Mouse (Mus musculus): ENCODE data around the gene Slc47a1.
"Not testable (repeated sequence)": the region's sequence is repeated elsewhere in the genome, so short reads cannot be mapped to it uniquely, and the experiment has no call there.

The Slc47a1 gene

DNA sequence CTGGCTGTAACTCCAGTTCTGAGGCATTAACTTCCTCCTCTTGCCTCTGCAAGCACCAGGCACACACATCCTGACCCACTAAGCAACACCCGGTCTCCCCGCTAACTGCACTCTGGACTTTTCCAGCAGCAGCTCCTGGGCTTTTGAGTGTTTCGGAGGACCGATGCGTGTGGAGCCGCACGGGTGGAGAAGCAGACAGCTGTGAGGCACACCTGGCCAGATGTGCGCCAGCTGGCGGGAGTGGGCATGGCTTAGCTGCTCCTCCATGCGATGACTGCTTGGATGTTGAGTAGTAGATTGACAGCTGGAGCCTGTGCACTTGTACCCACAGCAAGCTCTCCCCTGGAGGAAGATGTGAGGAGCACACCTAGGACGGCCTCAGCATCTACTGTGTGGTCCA is 33.1 kb upstream of the Slc47a1 start:
- Histone ChIP-seq H3K9me3 (ENCODE audit: low read length) (peaks cover 9% of the 10 kb centered on the region), H3K36me3 (ENCODE audit: insufficient read depth, low read length) (no peaks in the 10 kb centered on the region), H3K4me3 (replicated peaks; ENCODE audit: low read length) (no peak overlapping the region), H3K4me1 (replicated peaks; ENCODE audit: low read depth, low read length) (peaks cover 47% of the 10 kb centered on the region), H3K27me3 (ENCODE audit: insufficient read depth, low read length) (peaks cover 6% of the 10 kb centered on the region)
- TF ChIP-seq POU5F1 (IDR thresholded peaks at IDR 0.05; ENCODE audit: borderline replicate concordance, low read length) (no peak), NANOG (IDR thresholded peaks at IDR 0.05; ENCODE audit: borderline replicate concordance, low read length) (no peak), CTCF (conservative IDR thresholded peaks at IDR 0.05; ENCODE audit: low read length) (no peak)

DNA sequence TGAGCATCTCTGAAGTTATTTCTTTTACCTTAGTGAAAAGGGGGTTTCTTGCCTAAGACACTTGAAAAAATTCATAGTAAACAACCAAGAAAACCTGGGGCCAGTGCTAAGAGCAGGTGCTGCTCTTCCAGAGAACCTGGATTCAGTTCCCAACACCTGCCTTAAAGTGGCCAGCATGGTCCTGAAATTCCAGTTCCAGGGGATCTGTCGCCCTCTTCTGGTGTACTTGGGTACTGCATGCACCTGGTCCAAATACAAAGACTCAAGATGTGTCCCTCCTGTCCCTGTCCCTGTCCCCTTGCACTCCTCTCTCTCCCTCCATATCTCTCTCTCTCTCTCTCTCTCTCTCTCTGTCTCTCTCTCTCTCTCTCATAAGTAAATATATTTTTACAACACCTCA is 32.0 kb upstream of the Slc47a1 start:
- no peaks in the 10 kb centered on the region for H3K36me3 ChIP-seq (ENCODE audit: insufficient read depth, low read length)
- peaks cover 47% of the 10 kb centered on the region for H3K4me1 ChIP-seq (replicated peaks; ENCODE audit: low read depth, low read length)
- no peak overlapping the region for H3K4me3 ChIP-seq (replicated peaks; ENCODE audit: low read length)
- 0 out of 2 replicates have a peak, but pooled peaks cover 4% of the 10 kb centered on the region for H3K9me3 ChIP-seq (ENCODE audit: low read length)
- no peak for TF ChIP-seq POU5F1 (IDR thresholded peaks at IDR 0.05; ENCODE audit: borderline replicate concordance, low read length)
- TF ChIP-seq CTCF (conservative IDR thresholded peaks at IDR 0.05; ENCODE audit: low read length) = peak; percentile 92
- H3K27me3 ChIP-seq (ENCODE audit: insufficient read depth, low read length) = peaks cover 6% of the 10 kb centered on the region

DNA sequence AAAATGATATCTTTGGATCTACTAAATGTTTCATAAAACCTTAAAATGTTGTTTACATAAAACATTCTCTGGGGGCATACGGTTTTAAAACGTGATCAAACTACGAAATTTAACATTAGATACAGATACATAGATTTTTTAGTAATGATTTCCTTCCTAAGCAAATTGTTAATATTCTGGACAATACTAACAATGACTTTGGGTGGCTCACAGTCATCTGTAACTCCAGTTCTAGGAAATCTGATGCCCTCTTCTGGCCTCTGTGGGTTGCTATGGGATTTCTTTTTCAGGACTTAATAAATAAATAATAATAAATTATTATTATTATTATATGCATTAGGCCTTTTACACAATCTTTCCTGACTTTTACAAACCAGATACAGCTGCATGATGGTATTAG is 30.9 kb upstream of the Slc47a1 start:
- TF ChIP-seq CTCF (conservative IDR thresholded peaks at IDR 0.05; ENCODE audit: low read length) (no peak), NANOG (IDR thresholded peaks at IDR 0.05; ENCODE audit: borderline replicate concordance, low read length) (no peak), POU5F1 (IDR thresholded peaks at IDR 0.05; ENCODE audit: borderline replicate concordance, low read length) (no peak)
- H3K27me3 ChIP-seq (ENCODE audit: insufficient read depth, low read length) = peaks cover 6% of the 10 kb centered on the region
- H3K36me3 ChIP-seq (ENCODE audit: insufficient read depth, low read length) = no peaks in the 10 kb centered on the region
- H3K4me1 ChIP-seq (replicated peaks; ENCODE audit: low read depth, low read length) = peaks cover 52% of the 10 kb centered on the region
- peak overlapping the region; percentile 95 for H3K4me3 ChIP-seq (replicated peaks; ENCODE audit: low read length)
- H3K9me3 ChIP-seq (ENCODE audit: low read length) = no peaks in the 10 kb centered on the region

DNA sequence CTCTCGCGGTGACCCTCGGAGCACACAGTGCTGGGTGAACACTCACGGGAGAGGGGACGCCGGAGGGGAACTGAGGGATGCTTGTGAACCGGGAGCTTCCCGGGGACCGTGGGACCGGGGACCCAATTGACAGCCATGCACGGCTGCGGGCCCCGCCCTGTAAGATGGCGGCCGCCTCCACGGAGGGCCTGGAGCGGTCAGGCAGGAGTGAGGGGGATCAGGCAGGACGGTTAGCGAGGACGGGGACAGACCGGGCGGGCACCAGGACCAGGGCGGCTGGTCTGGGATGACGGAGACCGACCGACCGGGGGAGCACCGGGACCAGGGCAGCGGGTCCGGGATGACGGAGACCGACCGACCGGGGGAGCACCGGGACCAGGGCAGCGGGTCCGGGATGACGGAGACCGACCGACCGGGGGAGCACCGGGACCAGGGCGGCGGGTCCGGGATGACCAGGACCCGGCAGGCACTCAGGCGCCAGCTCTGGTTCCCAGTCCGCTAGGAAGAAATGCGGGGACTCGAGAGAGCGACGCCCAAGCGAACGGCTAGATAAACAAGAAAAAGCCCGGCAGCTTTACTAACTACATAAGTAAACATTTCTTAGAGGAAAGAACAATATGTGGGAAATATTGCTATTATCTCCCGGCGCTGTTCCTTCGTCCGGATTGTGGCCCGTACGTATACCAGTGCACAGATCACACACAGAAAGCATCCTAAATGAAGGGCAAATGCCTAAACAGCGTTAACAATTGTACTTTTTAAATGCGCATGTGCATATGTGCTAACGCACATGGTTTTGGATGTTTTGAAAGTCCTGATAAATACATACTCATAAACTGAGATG is 30.3 kb upstream of the Slc47a1 start:
- H3K27me3 ChIP-seq (ENCODE audit: insufficient read depth, low read length) = peaks cover 6% of the 10 kb centered on the region
- H3K9me3 ChIP-seq (ENCODE audit: low read length) = no peaks in the 10 kb centered on the region
- peaks cover 46% of the 10 kb centered on the region for H3K4me1 ChIP-seq (replicated peaks; ENCODE audit: low read depth, low read length)
- H3K36me3 ChIP-seq (ENCODE audit: insufficient read depth, low read length) = no peaks in the 10 kb centered on the region
- H3K4me3 ChIP-seq (replicated peaks; ENCODE audit: low read length) = peak overlapping the region; percentile 95
- no peak for TF ChIP-seq CTCF (conservative IDR thresholded peaks at IDR 0.05; ENCODE audit: low read length)
- no peak for TF ChIP-seq NANOG (IDR thresholded peaks at IDR 0.05; ENCODE audit: borderline replicate concordance, low read length)
- no peak for TF ChIP-seq POU5F1 (IDR thresholded peaks at IDR 0.05; ENCODE audit: borderline replicate concordance, low read length)

DNA sequence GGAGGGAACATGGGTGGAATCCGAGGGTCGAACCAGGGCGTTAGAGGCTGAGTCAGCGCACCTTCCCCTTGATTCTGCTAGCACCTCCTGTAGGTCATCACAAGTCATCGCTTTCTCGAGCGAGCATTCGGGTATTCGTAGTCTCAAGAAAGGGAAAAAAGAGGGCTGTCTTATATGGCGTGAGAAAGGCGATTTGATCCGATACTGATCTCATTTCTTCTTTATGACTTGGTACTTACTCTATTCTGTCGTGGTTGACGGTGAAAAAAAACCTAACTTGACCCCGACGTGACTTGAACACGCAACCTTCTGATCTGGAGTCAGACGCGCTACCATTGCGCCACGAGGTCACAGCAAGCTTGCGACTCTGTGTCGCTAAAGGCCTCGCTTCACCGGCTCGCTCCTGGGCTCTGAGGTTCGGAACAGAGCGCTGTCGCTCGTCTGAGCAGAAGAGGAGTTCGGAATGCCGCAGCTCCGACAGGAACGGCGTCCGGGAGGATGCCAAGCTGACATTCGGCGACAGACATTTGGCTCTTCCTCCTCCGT is 29.6 kb upstream of the Slc47a1 start:
- TF ChIP-seq NANOG (IDR thresholded peaks at IDR 0.05; ENCODE audit: borderline replicate concordance, low read length) (no peak), CTCF (conservative IDR thresholded peaks at IDR 0.05; ENCODE audit: low read length) (peak; percentile 29; the same call in 1 of the 2 replicates)
- Histone ChIP-seq H3K27me3 (ENCODE audit: insufficient read depth, low read length) (peaks cover 6% of the 10 kb centered on the region), H3K36me3 (ENCODE audit: insufficient read depth, low read length) (no peaks in the 10 kb centered on the region), H3K9me3 (ENCODE audit: low read length) (no peaks in the 10 kb centered on the region), H3K4me3 (replicated peaks; ENCODE audit: low read length) (peak overlapping the region; percentile 95), H3K4me1 (replicated peaks; ENCODE audit: low read depth, low read length) (peaks cover 39% of the 10 kb centered on the region)

DNA sequence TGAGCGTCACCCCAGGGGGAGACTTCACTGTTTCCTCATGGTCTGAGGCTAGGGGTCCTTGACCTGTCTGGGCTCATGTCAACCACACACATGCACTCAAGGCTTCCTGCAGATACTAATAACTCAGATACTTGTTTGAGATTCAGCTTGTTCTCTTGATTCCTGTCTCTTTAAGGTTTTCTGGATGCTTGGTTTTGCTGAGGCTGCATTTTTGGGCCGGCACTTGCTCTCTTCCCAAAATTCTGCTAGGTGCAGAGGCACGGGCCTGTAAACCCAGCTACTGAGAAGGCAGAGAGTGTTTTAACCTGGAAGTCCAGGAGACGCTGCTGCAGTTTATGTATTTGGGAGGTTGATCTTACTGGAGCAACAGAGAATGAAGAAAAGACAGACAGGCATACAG is 23.6 kb upstream of the Slc47a1 start:
- no peak overlapping the region for H3K4me3 ChIP-seq (replicated peaks; ENCODE audit: low read length)
- H3K4me1 ChIP-seq (replicated peaks; ENCODE audit: low read depth, low read length) = peaks cover 10% of the 10 kb centered on the region
- H3K9me3 ChIP-seq (ENCODE audit: low read length) = no peaks in the 10 kb centered on the region
- no peaks in the 10 kb centered on the region for H3K36me3 ChIP-seq (ENCODE audit: insufficient read depth, low read length)
- peaks cover 7% of the 10 kb centered on the region for H3K27me3 ChIP-seq (ENCODE audit: insufficient read depth, low read length)
- TF ChIP-seq NANOG (IDR thresholded peaks at IDR 0.05; ENCODE audit: borderline replicate concordance, low read length) (no peak), CTCF (conservative IDR thresholded peaks at IDR 0.05; ENCODE audit: low read length) (no peak), POU5F1 (IDR thresholded peaks at IDR 0.05; ENCODE audit: borderline replicate concordance, low read length) (no peak)

DNA sequence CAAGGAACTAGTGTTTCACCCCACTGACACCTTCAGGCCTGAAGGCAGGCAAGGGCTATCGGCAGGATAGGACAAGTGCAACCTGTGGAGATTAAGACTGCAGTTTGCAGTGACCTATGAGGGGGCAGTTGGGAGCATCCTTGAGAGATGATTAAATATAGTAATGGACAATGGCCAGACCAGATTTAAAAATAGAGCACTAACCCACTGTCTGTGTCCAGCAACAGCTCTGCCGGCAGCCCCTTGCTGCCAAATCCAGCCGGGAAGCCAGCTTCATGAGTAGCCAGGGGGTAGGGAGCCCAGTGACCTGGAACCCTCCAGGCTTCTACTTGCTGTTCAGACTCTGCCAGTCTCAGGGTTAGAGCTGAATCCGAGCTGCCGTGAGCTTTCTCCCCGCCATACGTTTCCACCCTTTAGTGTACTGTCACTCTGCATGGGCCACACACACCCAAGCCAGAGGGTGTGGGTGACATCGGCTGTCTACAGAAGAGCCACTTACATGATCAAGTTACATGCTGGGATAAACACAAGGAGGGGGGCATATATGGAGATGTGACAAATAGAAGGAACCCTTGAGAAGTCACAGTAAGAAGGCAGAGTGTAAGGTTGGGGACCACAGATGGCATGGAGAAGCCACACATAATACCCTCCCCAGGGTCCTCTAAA is 22.7 kb upstream of the Slc47a1 start:
- TF ChIP-seq CTCF (conservative IDR thresholded peaks at IDR 0.05; ENCODE audit: low read length) (no peak), NANOG (IDR thresholded peaks at IDR 0.05; ENCODE audit: borderline replicate concordance, low read length) (no peak), POU5F1 (IDR thresholded peaks at IDR 0.05; ENCODE audit: borderline replicate concordance, low read length) (no peak)
- Histone ChIP-seq H3K4me1 (replicated peaks; ENCODE audit: low read depth, low read length) (peaks cover 10% of the 10 kb centered on the region), H3K27me3 (ENCODE audit: insufficient read depth, low read length) (peaks cover 3% of the 10 kb centered on the region), H3K9me3 (ENCODE audit: low read length) (0 out of 2 replicates have a peak, but pooled peaks cover 4% of the 10 kb centered on the region), H3K36me3 (ENCODE audit: insufficient read depth, low read length) (no peaks in the 10 kb centered on the region), H3K4me3 (replicated peaks; ENCODE audit: low read length) (no peak overlapping the region)

DNA sequence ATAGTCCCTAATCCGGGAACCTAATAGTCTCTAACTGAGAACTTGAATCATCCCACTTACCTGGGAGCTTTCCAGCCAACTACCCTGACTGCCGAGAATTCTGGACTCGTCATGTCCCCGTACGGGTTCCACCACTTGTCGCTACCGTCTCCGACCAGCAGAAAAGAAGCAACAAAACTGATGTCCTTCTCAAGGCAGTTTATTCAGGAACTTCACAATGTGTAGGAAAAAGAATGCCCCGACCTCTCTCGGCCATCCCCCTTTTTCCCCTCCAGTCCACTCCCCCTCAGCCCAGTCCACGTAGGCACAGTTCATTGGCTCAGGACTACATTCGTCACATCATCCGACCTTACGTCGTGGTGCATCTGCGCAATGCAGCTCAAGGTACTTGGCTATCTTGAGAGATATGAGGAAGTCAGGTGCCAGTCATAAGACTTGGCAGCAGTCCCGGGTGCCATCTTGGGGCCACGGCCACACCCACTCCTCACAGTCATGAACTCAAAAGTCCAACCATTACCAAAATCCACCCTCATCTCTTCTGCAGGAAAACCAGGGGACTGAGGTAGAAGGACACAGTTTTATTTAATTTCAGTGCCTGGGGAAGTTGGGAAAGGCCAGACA is 19.4 kb upstream of the Slc47a1 start:
- H3K36me3 ChIP-seq (ENCODE audit: insufficient read depth, low read length); H3K4me1 ChIP-seq (replicated peaks; ENCODE audit: low read depth, low read length); H3K4me3 ChIP-seq (replicated peaks; ENCODE audit: low read length); H3K27me3 ChIP-seq (ENCODE audit: insufficient read depth, low read length): not testable (repeated sequence)
- peaks cover 30% of the 10 kb centered on the region for H3K9me3 ChIP-seq (ENCODE audit: low read length)
